ENCODE assay signal across 13 mouse cellular contexts in genomic region chr8:114390465-114391254, GRCm38 (mm10). TPM values are rescaled to one million over a fixed set of nuclear protein-coding genes. Genes with fewer than 3 reads are reported as not detected.
DNase-seq lines count a peak whose midpoint lies in the region; ATAC-seq and TF ChIP-seq lines count a peak whose summit lies in the region.
"Had no signal": no experiment of that assay in that cellular context is flagged by ENCODE, and none has a peak within 500 bp of the region (broad histone marks: within the 10 kb centered on the region; RNA-seq: fewer than 3 reads in every experiment).

No protein-coding gene starts in this region.

- H3K27me3 ChIP-seq in ES-Bruce4 (ENCODE audit: control insufficient read depth, insufficient read depth, low read length, poor library complexity, severe bottlenecking), result no peaks in the 10 kb centered on the region
- H3K27me3 ChIP-seq: forebrain, embryonic 15.5 days; midbrain, embryonic 12.5 days had no signal

- H3K4me1 ChIP-seq in ES-Bruce4 (ENCODE audit: control insufficient read depth, insufficient read depth, low read length), result no peaks in the 10 kb centered on the region
- H3K4me1 ChIP-seq: forebrain, embryonic 15.5 days; midbrain, embryonic 12.5 days had no signal

- TF ChIP-seq CTCF in ES-Bruce4 (IDR thresholded peaks at IDR 0.05; ENCODE audit: low read depth, low read length), result peak; percentile 6

- DNase-seq in adrenal gland, adult 2 months, result peak; percentile 12
- no peak for DNase-seq in adrenal gland, adult 8-10 months
- peak; percentile 5 for DNase-seq in kidney, postnatal 14 days
- no peak for DNase-seq in kidney, adult 11 months
- peak; percentile 42 for DNase-seq in fat pad, adult 2 months (ENCODE audit: extremely low read depth, low read depth, low spot score)
- DNase-seq in frontal cortex, postnatal 10 days (ENCODE audit: low spot score in 2 of 2), result no peak
- DNase-seq: heart, postnatal 36 days had no signal

- ATAC-seq in cerebellum, adult (ENCODE audit: insufficient number of reproducible peaks, low FRiP score, low TSS enrichment), result no peak
- ATAC-seq: forebrain, embryonic 15.5 days had no signal

- H3K36me3 ChIP-seq in ES-Bruce4 (ENCODE audit: control insufficient read depth, insufficient read depth, low read length, poor library complexity, severe bottlenecking), result no peaks in the 10 kb centered on the region
- H3K36me3 ChIP-seq: forebrain, embryonic 15.5 days; midbrain, embryonic 12.5 days had no signal

- H3K4me3 ChIP-seq in ES-Bruce4 (ENCODE audit: low read depth, low read length), result no peak overlapping the region
- H3K4me3 ChIP-seq: forebrain, embryonic 15.5 days; midbrain, embryonic 12.5 days had no signal

- TF ChIP-seq EP300 in ES-Bruce4 (IDR thresholded peaks at IDR 0.05; ENCODE audit: insufficient read depth, low read depth, low read length), result no peak

- H3K27ac ChIP-seq in ES-Bruce4 (ENCODE audit: insufficient read depth, low read length), result no peak overlapping the region
- H3K27ac ChIP-seq: forebrain, embryonic 15.5 days; midbrain, embryonic 12.5 days had no signal

- TF ChIP-seq POLR2A in ES-Bruce4 (IDR thresholded peaks at IDR 0.05; ENCODE audit: insufficient read depth, low read length), result no peak

- H3K9ac ChIP-seq in ES-Bruce4 (ENCODE audit: low read depth, poor library complexity, severe bottlenecking), result no peak overlapping the region
- H3K9ac ChIP-seq: forebrain, embryonic 15.5 days; midbrain, embryonic 12.5 days had no signal

- 0 out of 2 replicates have a peak, but pooled peaks cover 3% of the 10 kb centered on the region for H3K9me3 ChIP-seq in ES-Bruce4 (replicated peaks; ENCODE audit: control insufficient read depth, insufficient read depth, low read length, poor library complexity, severe bottlenecking)
- H3K9me3 ChIP-seq: forebrain, embryonic 15.5 days; midbrain, embryonic 12.5 days had no signal

RNA-seq across cellular contexts. Expression of gene Clec3a, which starts 27.2 kb away (rescaled TPM):
- not detected for total RNA-seq in adrenal gland, adult 2 months (2021)
- not detected in 2 replicates for polyA plus RNA-seq in adrenal gland, adult 2 months (2012; rRNA removed)
- total RNA-seq in adrenal gland, adult 8-10 months (2022), result not detected
- not detected in 2 replicates for polyA plus RNA-seq in ES-Bruce4 (2011; ENCODE audit: insufficient read depth, insufficient read length, low read depth, missing spikeins)
- total RNA-seq: left cerebral cortex, postnatal 14 days had no signal
- polyA plus RNA-seq: forebrain, embryonic 15.5 days; urinary bladder, adult 2 months had no signal

RNA-seq across cellular contexts. Expression of gene Wwox, which starts 48.8 kb away (rescaled TPM):
- total RNA-seq in adrenal gland, adult 2 months (2021), result 10 to 100 TPM; 24.5 to 30.6 TPM
- 18.6 and 20.4 TPM in 2 replicates for polyA plus RNA-seq in adrenal gland, adult 2 months (2012; rRNA removed)
- total RNA-seq in adrenal gland, adult 8-10 months (2022), result 10 to 100 TPM; 26.4 to 56.6 (median 35.7) TPM
- 11.3 and 14.0 TPM in 2 replicates for polyA plus RNA-seq in ES-Bruce4 (2011; ENCODE audit: insufficient read depth, insufficient read length, low read depth, missing spikeins)

Comparison
In these comparisons a context has a peak if more than half of its experiments do, and no peak if none do; other contexts are left out.
1. DNase-seq: peak in adrenal gland, adult 2 months (single experiment), kidney, postnatal 14 days (single experiment) and fat pad, adult 2 months (single experiment); none in adrenal gland, adult 8-10 months (single experiment), kidney, adult 11 months (single experiment) and frontal cortex, postnatal 10 days (0 of 2).